Mouse (Mus musculus) heart, postnatal 4 days (tissue): ENCODE measurements around the gene Gm49395. TPM values are rescaled to one million over a fixed set of nuclear protein-coding genes. Genes with fewer than 3 reads are reported as not detected.

Experiments
- DNase-seq: peaks from one replicate; pipeline ENCODE4 v3.0.0; 2021
- total RNA-seq, 2 experiments: library from RNA; stranded (reverse); gene quantifications; 2 replicates each; pipeline ENCODE4 v1.2.3; 2021

Gm49395 gene
- total RNA-seq, 2 experiments from 2014 or later = 25.0 to 27.5 TPM

- DNase-seq = no peak
Measured at GRCm38 (mm10) chr13:115050660-115051559, 50.8 kb downstream of the Gm49395 start.

GRCm38 (mm10) chr13:115042652-115043051 lies 59.1 kb downstream of the Gm49395 start:
- DNase-seq = no peak

GRCm38 (mm10) chr13:115037304-115037703 lies 64.4 kb downstream of the Gm49395 start:
- no peak for DNase-seq

- no peak for DNase-seq
Measured at GRCm38 (mm10) chr13:115035387-115035786, 66.3 kb downstream of the Gm49395 start.

GRCm38 (mm10) chr13:115033135-115033534 lies 68.6 kb downstream of the Gm49395 start:
- no peak for DNase-seq

GRCm38 (mm10) chr13:115031177-115032000 lies 70.3 kb downstream of the Gm49395 start:
- DNase-seq = peak; percentile 62

- no peak for DNase-seq
Measured at GRCm38 (mm10) chr13:115025394-115025793, 76.3 kb downstream of the Gm49395 start.

- DNase-seq = peak; percentile 29
Measured at GRCm38 (mm10) chr13:115022117-115022787, 79.5 kb downstream of the Gm49395 start.

- peak; percentile 69 for DNase-seq
Measured at GRCm38 (mm10) chr13:115021411-115021810, 80.3 kb downstream of the Gm49395 start.

- DNase-seq = no peak
Measured at GRCm38 (mm10) chr13:115020727-115021126, 81.0 kb downstream of the Gm49395 start.

GRCm38 (mm10) chr13:115017545-115017944 lies 84.2 kb downstream of the Gm49395 start:
- DNase-seq = no peak

- no peak for DNase-seq
Measured at GRCm38 (mm10) chr13:115011547-115011946, 90.2 kb downstream of the Gm49395 start.

GRCm38 (mm10) chr13:115006213-115006835 lies 95.4 kb downstream of the Gm49395 start:
- DNase-seq = no peak

- DNase-seq = no peak
Measured at GRCm38 (mm10) chr13:115005342-115005741, 96.4 kb downstream of the Gm49395 start.

GRCm38 (mm10) chr13:115003444-115004053 lies 98.2 kb downstream of the Gm49395 start:
- DNase-seq = no peak

- DNase-seq = no peak
Measured at GRCm38 (mm10) chr13:115002837-115003236, 98.9 kb downstream of the Gm49395 start.

- DNase-seq = no peak
Measured at GRCm38 (mm10) chr13:115002155-115002554, 99.6 kb downstream of the Gm49395 start.

- no peak for DNase-seq
Measured at GRCm38 (mm10) chr13:114999582-114999981, 102.1 kb downstream of the Gm49395 start.

GRCm38 (mm10) chr13:114998100-114998499 lies 103.6 kb downstream of the Gm49395 start:
- DNase-seq = no peak

- DNase-seq = no peak
Measured at GRCm38 (mm10) chr13:114992260-114993014, 109.3 kb downstream of the Gm49395 start.

- DNase-seq = no peak
Measured at GRCm38 (mm10) chr13:114987668-114988067, 114.1 kb downstream of the Gm49395 start.
